Mouse (Mus musculus): ENCODE data around the gene Tmem140. TPM values are rescaled to one million over a fixed set of nuclear protein-coding genes. Genes with fewer than 3 reads are reported as not detected.
A peak's percentile ranks its signal among the peaks of the same experiment; 100 is the strongest.

The Tmem140 gene
- polyA plus RNA-seq, 1 experiment from 2014 or later = 4.7 TPM

DNA sequence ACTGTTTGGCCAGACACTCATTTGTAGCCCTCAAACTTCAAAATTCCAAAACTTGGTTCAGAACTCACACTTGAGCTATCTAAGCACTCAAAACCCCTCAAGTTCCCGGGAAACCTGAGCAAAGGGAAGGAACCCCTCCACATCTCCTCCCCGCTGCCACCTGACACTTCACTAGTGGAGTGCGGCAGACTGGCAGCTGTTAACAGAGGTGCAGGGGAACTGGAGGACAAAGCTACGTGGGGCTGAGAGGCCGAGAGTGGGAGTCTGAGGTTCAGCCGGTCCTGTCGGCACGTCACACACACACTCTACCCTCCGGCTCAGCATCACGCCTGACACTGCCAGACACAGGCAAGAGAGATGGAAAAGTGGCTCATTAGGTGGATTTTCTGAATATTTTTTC is 40.9 kb downstream of the Tmem140 start:
- peaks cover 30% of the 10 kb centered on the region for H3K36me3 ChIP-seq (ENCODE audit: control insufficient read depth, insufficient read depth, low read length)
- no peak overlapping the region for H3K4me3 ChIP-seq (ENCODE audit: low read length)
- H3K9ac ChIP-seq (ENCODE audit: low read length) = no peak overlapping the region
- H3K9me3 ChIP-seq (ENCODE audit: control insufficient read depth, low read length) = no peaks in the 10 kb centered on the region
- peak overlapping the region; percentile 94 for H3K27ac ChIP-seq (ENCODE audit: low read length)
- ATAC-seq (ENCODE audit: low read depth) = peak; percentile 86
- H3K27me3 ChIP-seq (ENCODE audit: control insufficient read depth, insufficient read depth, low read depth, low read length) = no peaks in the 10 kb centered on the region
- H3K4me2 ChIP-seq (ENCODE audit: low read depth, low read length) = peak overlapping the region; percentile 26
- peaks cover 24% of the 10 kb centered on the region for H3K4me1 ChIP-seq (replicated peaks; ENCODE audit: control insufficient read depth, insufficient read depth, low read length)
- WGBS = 40% methylated on average over 10 of the region's 10 CpGs

GRCm38 (mm10) chr6:34904361-34904760 is 41.4 kb downstream of the Tmem140 start:
- Histone ChIP-seq H3K27ac (ENCODE audit: low read length) (peak overlapping the region; percentile 94), H3K36me3 (ENCODE audit: control insufficient read depth, insufficient read depth, low read length) (peaks cover 25% of the 10 kb centered on the region), H3K4me3 (ENCODE audit: low read length) (no peak overlapping the region), H3K9ac (ENCODE audit: low read length) (peak overlapping the region; percentile 33; the same call in 1 of the 2 replicates), H3K4me2 (ENCODE audit: low read depth, low read length) (peak overlapping the region; percentile 26), H3K27me3 (ENCODE audit: control insufficient read depth, insufficient read depth, low read depth, low read length) (no peaks in the 10 kb centered on the region), H3K9me3 (ENCODE audit: control insufficient read depth, low read length) (no peaks in the 10 kb centered on the region), H3K4me1 (replicated peaks; ENCODE audit: control insufficient read depth, insufficient read depth, low read length) (peaks cover 28% of the 10 kb centered on the region)
- ATAC-seq (ENCODE audit: low read depth) = peak; percentile 60
- 49% methylated on average over 6 of the region's 6 CpGs for WGBS

DNA sequence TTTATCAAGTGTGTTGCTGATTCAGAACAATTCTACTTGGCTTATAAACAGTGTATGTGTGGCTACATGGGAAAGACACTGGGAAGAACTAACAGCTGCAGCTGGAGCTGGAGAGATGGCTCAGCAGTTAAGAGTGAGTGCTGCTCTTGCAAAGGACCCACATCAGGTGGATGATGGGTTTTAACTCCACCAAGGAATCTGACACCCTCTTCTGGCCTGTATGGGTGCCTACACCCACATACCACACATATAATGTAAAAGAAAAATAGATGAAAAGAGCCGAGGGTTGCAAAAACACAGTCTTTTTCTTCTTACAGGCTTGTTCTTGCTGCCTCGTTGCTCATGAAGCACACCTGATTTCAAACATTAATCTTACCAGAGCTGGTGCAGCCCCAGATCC is 43.2 kb downstream of the Tmem140 start:
- 45% methylated on average over 2 of the region's 2 CpGs for WGBS
- no peaks in the 10 kb centered on the region for H3K27me3 ChIP-seq (ENCODE audit: control insufficient read depth, insufficient read depth, low read depth, low read length)
- peaks cover 36% of the 10 kb centered on the region for H3K4me1 ChIP-seq (replicated peaks; ENCODE audit: control insufficient read depth, insufficient read depth, low read length)
- peaks cover 19% of the 10 kb centered on the region for H3K36me3 ChIP-seq (ENCODE audit: control insufficient read depth, insufficient read depth, low read length)
- no peak overlapping the region for H3K27ac ChIP-seq (ENCODE audit: low read length)
- no peak overlapping the region for H3K4me3 ChIP-seq (ENCODE audit: low read length)
- H3K9ac ChIP-seq (ENCODE audit: low read length) = no peak overlapping the region
- H3K9me3 ChIP-seq (ENCODE audit: control insufficient read depth, low read length) = no peaks in the 10 kb centered on the region
- H3K4me2 ChIP-seq (ENCODE audit: low read depth, low read length) = no peak overlapping the region
- ATAC-seq (ENCODE audit: low read depth) = no peak

GRCm38 (mm10) chr6:34906661-34907060 is 43.7 kb downstream of the Tmem140 start:
- Histone ChIP-seq H3K27ac (ENCODE audit: low read length) (peak overlapping the region; percentile 24; the same call in 1 of the 2 replicates), H3K9ac (ENCODE audit: low read length) (no peak overlapping the region), H3K9me3 (ENCODE audit: control insufficient read depth, low read length) (no peaks in the 10 kb centered on the region), H3K27me3 (ENCODE audit: control insufficient read depth, insufficient read depth, low read depth, low read length) (no peaks in the 10 kb centered on the region), H3K36me3 (ENCODE audit: control insufficient read depth, insufficient read depth, low read length) (peaks cover 16% of the 10 kb centered on the region), H3K4me2 (ENCODE audit: low read depth, low read length) (no peak overlapping the region), H3K4me1 (replicated peaks; ENCODE audit: control insufficient read depth, insufficient read depth, low read length) (peaks cover 35% of the 10 kb centered on the region), H3K4me3 (ENCODE audit: low read length) (no peak overlapping the region)
- no peak for ATAC-seq (ENCODE audit: low read depth)
- WGBS = 77% methylated on average over 4 of the region's 4 CpGs

- Histone ChIP-seq H3K4me2 (ENCODE audit: low read depth, low read length) (no peak overlapping the region), H3K36me3 (ENCODE audit: control insufficient read depth, insufficient read depth, low read length) (peaks cover 16% of the 10 kb centered on the region), H3K9ac (ENCODE audit: low read length) (no peak overlapping the region), H3K27ac (ENCODE audit: low read length) (peak overlapping the region; percentile 24; the same call in 1 of the 2 replicates), H3K4me3 (ENCODE audit: low read length) (no peak overlapping the region), H3K9me3 (ENCODE audit: control insufficient read depth, low read length) (no peaks in the 10 kb centered on the region), H3K4me1 (replicated peaks; ENCODE audit: control insufficient read depth, insufficient read depth, low read length) (peaks cover 30% of the 10 kb centered on the region), H3K27me3 (ENCODE audit: control insufficient read depth, insufficient read depth, low read depth, low read length) (no peaks in the 10 kb centered on the region)
- 67% methylated on average over 2 of the region's 2 CpGs for WGBS
- no peak for ATAC-seq (ENCODE audit: low read depth)
Measured at GRCm38 (mm10) chr6:34907121-34907614, 44.2 kb downstream of the Tmem140 start.

DNA sequence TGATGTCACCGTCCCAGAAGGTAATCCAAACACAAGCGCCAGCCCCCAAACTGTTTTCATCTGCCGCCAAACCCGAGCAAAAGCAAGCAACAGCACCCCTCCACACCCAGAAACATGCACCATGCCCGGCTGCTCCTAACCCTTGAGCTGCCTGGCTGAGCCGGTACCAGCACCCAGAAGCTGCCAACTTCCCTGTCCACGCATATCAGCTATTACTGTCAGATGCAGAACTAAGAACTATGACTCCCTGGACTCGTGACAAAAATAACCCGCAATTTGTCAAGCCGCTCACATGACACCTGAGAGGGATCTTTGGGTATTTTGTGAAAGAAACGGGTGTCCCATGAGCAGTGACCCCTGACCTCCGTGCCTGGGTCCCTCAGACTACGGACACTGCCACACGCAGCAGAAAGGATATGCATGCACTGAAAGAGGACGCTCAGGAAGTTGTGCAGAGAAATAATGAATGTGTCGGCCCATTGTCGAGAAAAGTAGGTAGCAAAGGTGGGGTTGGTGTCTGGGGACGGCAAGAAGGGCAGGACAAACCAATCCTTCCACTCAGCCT is 44.8 kb downstream of the Tmem140 start:
- 78% methylated on average over 18 of the region's 18 CpGs for WGBS
- no peak overlapping the region for H3K9ac ChIP-seq (ENCODE audit: low read length)
- no peaks in the 10 kb centered on the region for H3K9me3 ChIP-seq (ENCODE audit: control insufficient read depth, low read length)
- no peak for ATAC-seq (ENCODE audit: low read depth)
- H3K27me3 ChIP-seq (ENCODE audit: control insufficient read depth, insufficient read depth, low read depth, low read length) = no peaks in the 10 kb centered on the region
- H3K36me3 ChIP-seq (ENCODE audit: control insufficient read depth, insufficient read depth, low read length) = peaks cover 16% of the 10 kb centered on the region
- H3K4me2 ChIP-seq (ENCODE audit: low read depth, low read length) = no peak overlapping the region
- H3K27ac ChIP-seq (ENCODE audit: low read length) = no peak overlapping the region
- no peak overlapping the region for H3K4me3 ChIP-seq (ENCODE audit: low read length)
- peaks cover 30% of the 10 kb centered on the region for H3K4me1 ChIP-seq (replicated peaks; ENCODE audit: control insufficient read depth, insufficient read depth, low read length)

DNA sequence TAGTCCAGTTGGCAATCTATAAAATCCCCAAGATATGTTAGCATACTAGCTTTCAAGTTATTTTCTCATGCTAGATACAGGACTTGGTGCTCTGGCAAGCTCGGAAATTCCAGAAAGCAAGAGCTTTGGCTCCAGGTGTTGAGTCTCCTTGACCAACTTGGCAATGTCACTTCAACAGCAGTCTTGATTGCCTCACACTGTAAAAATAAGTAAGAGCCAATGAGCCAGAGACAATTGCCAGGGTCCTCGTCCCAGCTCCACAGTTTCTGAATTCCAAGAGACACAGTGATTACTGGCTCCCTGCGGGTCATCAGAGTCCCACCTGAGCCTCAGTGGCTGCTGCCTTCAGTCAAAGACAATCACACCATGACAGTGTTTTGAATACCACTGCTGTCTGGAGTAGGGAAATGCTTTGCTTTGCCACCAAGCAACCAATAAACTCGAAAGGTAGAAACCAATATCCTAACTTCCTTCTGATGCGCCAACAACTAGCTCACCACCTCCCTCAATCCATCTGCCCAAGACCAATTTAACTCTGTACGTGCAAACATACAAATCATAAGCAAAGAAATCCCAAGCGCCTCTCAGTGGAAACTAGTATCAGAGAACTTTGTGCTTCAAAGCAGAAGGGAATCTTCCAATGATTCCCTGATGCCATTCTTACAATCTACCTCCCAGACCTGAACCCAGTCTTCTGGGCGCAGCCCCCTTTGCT is 46.8 kb downstream of the Tmem140 start:
- H3K36me3 ChIP-seq (ENCODE audit: control insufficient read depth, insufficient read depth, low read length) = peaks cover 16% of the 10 kb centered on the region
- no peaks in the 10 kb centered on the region for H3K9me3 ChIP-seq (ENCODE audit: control insufficient read depth, low read length)
- H3K4me3 ChIP-seq (ENCODE audit: low read length) = peak overlapping the region; percentile 86
- WGBS = 36% methylated on average over 8 of the region's 8 CpGs
- no peaks in the 10 kb centered on the region for H3K27me3 ChIP-seq (ENCODE audit: control insufficient read depth, insufficient read depth, low read depth, low read length)
- H3K9ac ChIP-seq (ENCODE audit: low read length) = peak overlapping the region; percentile 80
- ATAC-seq (ENCODE audit: low read depth) = no peak
- H3K4me1 ChIP-seq (replicated peaks; ENCODE audit: control insufficient read depth, insufficient read depth, low read length) = peaks cover 27% of the 10 kb centered on the region
- peak overlapping the region; percentile 80 for H3K27ac ChIP-seq (ENCODE audit: low read length)
- H3K4me2 ChIP-seq (ENCODE audit: low read depth, low read length) = peak overlapping the region; percentile 82

DNA sequence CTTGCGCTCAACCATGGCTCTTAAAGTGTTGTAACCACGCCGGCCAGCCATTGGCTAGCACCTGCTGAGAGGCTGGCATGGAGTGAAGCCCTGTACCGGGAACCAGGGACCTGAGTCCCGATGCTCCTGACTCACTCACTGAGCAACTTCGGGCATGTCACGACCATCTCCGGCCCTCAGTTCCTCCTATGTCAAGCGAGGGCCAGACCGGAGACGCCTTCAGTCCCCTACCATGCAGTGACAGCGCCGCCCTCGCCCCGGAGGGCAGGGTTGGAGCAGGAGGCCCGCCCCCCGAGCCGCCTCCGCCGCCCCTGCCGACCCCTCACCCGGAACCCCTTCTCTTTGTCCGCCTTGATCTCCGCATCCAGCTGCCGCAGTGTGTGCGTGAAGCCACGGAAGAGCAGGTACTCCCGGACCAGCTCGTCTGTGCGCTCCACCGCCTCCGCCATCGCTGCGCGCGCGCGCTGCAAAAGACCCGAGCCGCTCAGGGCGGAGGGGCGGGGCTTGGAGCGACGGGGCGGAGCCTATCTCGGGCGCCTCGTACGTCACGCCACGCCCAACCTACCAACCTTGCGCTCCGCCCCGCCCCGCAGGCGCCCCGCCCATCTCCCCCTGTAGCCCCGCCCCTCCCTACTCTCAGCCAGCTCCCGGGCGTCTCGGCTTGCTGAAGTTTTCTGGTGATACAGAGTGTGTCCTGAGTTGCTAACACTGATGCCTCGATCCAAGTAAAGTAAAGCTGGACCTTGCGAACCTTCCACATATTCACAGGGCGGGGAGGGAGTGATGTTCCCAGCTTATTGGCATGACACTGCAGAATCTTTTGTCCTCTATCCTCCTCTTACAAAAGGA is 47.6 kb downstream of the Tmem140 start, which contains the start of gene Wdr91:
TSS of gene Wdr91 (minus strand) at position 506 of the 849 bp plus-strand sequence.
- Histone ChIP-seq H3K4me1 (replicated peaks; ENCODE audit: control insufficient read depth, insufficient read depth, low read length) (peaks cover 21% of the 10 kb centered on the region), H3K9ac (ENCODE audit: low read length) (peak within 1 kb of the TSS; percentile 80), H3K9me3 (ENCODE audit: control insufficient read depth, low read length) (no peaks in the 10 kb centered on the region), H3K36me3 (ENCODE audit: control insufficient read depth, insufficient read depth, low read length) (peaks cover 13% of the 10 kb centered on the region), H3K4me2 (ENCODE audit: low read depth, low read length) (peak within 1 kb of the TSS; percentile 82), H3K27me3 (ENCODE audit: control insufficient read depth, insufficient read depth, low read depth, low read length) (no peaks in the 10 kb centered on the region), H3K27ac (ENCODE audit: low read length) (peak within 1 kb of the TSS; percentile 80), H3K4me3 (ENCODE audit: low read length) (peak within 1 kb of the TSS; percentile 86)
- ATAC-seq (ENCODE audit: low read depth) = peak; percentile 96
- under 1% methylated on average over 56 of the region's 64 CpGs for WGBS
